Mouse (Mus musculus) layer of hippocampus, postnatal 36 days (tissue): ENCODE data around the gene Ccdc185. TPM values are rescaled to one million over a fixed set of nuclear protein-coding genes. Genes with fewer than 3 reads are reported as not detected.

Experiments
- DNase-seq, 2 experiments: peaks; one replicate each; pipeline ENCODE4 v3.0.0; 2022
- total RNA-seq, 2 experiments: library from RNA; stranded (reverse); gene quantifications; 2 replicates each; pipeline ENCODE4 v1.2.3; 2021

The Ccdc185 gene
- total RNA-seq, 2 experiments from 2014 or later = 0.18 TPM; not detected in 1

DNA sequence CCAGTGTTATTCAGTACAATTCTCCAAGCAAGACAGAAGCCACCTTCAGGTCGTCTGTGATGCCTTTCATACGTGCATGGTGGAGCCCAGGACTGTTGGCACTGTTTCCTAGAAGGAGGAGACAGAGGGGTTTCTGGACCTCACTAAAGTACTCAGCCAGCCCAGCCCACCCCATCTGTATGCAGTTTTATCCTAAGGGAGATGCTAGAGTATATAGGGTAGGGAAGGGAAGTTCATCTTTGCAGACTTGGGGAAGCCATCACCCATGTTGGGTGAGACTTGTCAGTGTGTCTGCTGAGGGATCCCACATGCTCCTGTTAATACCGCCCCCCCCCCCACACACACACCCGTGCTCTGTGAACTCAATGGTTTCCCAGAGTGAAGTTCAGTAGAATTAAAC, 13.1 kb downstream of the Ccdc185 start:
- DNase-seq = no peak

GRCm38 (mm10) chr1:182732695-182733094, 16.3 kb downstream of the Ccdc185 start:
- no peak for DNase-seq

- DNase-seq = no peak
Observed at GRCm38 (mm10) chr1:182729002-182729401, 20.0 kb downstream of the Ccdc185 start.

DNA sequence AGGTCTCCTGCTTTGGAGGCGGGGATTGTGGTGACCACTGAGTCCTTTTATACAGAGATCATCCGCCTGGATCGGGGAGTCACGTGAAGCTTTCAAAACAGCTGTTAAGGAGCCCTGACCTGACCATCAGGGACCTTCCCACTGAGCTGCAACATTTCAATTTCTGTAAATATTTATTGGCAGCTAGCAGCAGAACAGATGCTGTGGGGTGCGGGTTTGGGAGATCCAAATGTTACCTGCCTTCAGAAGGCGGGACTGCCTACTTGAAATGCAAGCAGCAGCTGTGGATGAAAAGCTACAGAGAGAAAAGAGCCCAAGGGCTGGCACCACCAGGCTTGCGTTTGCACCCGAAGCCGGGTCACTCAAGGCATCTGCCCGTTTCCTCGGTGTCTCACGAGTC, 21.4 kb downstream of the Ccdc185 start:
- DNase-seq = peak in 1 of 2 experiments; percentile 12

GRCm38 (mm10) chr1:182714236-182714935, 34.6 kb downstream of the Ccdc185 start:
- DNase-seq = no peak

DNA sequence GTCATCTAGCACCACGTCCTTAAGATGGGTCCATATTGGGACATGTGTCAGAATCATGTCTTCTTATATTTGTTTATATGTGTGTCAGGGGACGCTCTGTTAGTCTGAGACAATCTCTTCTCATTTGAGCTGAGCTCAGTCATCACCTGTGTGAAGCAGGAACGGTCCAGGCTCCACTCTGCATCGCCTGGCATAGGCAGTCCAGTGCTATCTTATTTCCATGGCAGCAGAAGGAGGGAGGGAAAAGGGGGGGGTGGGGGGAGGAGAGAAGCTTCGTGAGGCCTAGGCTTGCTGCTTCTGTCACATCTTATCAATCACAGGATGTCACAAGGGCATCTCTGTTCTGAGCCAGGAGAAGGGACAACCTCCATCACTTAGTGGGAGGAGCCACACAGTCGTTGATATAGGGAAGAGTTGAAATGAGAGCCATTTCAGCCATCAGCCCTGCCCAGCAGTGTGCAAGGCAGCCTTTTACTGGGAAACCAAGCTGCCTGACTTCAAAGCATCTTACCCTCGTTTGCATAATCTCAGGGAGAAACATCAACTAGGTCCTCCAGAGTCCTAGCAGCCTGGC, 37.5 kb downstream of the Ccdc185 start:
- DNase-seq = no peak

GRCm38 (mm10) chr1:182707459-182707858, 41.5 kb downstream of the Ccdc185 start:
- no peak for DNase-seq

- DNase-seq = no peak
Observed at GRCm38 (mm10) chr1:182704882-182705281, 44.1 kb downstream of the Ccdc185 start.

- DNase-seq = no peak
Observed at GRCm38 (mm10) chr1:182699392-182700347, 49.3 kb downstream of the Ccdc185 start.

Other genes starting within 250 kb of the Ccdc185 start
- 10 to 100 TPM; 57.9 to 59.5 TPM for gene Capn2, start 231.6 kb downstream of the Ccdc185 start, total RNA-seq
- not detected for gene Capn8, start 184.2 kb downstream of the Ccdc185 start, total RNA-seq
- 100 to 1,000 TPM; 119 to 121 TPM for gene Susd4, start 14.7 kb upstream of the Ccdc185 start, total RNA-seq
- under 1 TPM; 0.17 to 0.33 TPM for gene Tlr5, start 205.6 kb upstream of the Ccdc185 start, total RNA-seq